Mouse (Mus musculus): ENCODE data around the gene Gskip.

- TF ChIP-seq RAD21 (IDR thresholded peaks at IDR 0.05; ENCODE audit: low read depth, low read length) = no peak
- TF ChIP-seq POLR2A (IDR thresholded peaks at IDR 0.05; ENCODE audit: low read depth, low read length) = no peak
- no peak for TF ChIP-seq ZNF384 (IDR thresholded peaks at IDR 0.05; ENCODE audit: low read depth, low read length)
Observed at GRCm38 (mm10) chr12:105700433-105700832, 15.8 kb downstream of the Gskip start.
